Mouse (Mus musculus) cerebellum, adult 11-12 months (tissue): Measurements from ENCODE around the gene Trim37.
"Not testable (repeated sequence)": the region's sequence is repeated elsewhere in the genome, so short reads cannot be mapped to it uniquely, and the experiment has no call there.

Experiments used
- DNase-seq: peaks from one replicate; pipeline ENCODE4 v3.0.0; 2022

The Trim37 gene

DNA sequence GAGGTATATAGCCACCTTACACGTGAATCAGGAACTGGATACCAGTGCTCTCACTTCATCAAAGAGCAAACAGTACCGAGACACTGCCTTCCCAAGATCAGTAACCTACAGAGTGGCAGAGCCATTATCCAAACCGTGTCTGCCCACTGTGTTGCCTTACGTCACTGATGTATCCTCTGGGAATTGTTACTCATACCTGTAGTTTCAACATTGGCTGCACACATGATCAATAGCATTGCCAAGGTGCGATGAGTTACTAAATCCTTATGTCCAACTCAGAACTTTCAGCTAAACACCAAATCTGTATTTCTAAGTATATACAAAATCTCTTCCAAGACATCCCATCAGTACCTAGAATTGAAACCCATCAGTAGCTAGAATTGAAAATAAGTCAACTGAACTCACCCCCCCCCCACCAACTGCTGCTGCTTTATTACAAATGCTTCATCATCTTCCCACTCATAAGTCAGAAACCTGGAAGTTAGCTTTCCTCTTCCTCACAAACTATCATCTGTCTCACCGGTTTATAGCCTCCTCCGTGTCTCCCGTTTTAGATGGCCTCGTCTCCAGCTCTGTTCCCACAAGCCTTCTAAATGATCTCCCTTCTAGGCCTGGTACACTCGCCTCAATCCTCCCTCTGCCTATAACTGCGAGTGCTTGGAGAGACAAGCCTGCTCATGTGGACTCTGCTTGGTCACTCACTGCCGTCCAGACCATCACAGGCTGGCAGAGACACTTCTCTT is 108.0 kb downstream of the Trim37 start:
- no peak for DNase-seq

DNA sequence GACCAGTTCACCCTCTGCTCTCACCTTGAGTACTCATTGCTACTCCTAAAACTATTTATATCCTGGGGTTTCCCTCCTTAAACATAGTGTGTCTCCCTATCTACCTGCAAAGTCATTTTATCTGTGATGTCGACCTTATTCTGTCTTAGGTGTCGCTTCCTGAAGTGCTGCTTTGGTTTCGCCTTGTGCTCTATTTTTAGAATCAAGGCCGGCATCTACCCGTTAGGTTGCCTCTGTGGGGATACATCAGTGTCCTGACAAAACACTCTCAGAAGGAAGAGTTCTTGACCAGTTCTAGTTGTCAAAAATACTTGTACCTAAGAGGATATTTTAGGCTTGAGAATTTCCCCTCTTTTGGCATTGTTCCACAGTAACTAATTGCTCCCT is 108.6 kb downstream of the Trim37 start:
- DNase-seq: no peak

DNA sequence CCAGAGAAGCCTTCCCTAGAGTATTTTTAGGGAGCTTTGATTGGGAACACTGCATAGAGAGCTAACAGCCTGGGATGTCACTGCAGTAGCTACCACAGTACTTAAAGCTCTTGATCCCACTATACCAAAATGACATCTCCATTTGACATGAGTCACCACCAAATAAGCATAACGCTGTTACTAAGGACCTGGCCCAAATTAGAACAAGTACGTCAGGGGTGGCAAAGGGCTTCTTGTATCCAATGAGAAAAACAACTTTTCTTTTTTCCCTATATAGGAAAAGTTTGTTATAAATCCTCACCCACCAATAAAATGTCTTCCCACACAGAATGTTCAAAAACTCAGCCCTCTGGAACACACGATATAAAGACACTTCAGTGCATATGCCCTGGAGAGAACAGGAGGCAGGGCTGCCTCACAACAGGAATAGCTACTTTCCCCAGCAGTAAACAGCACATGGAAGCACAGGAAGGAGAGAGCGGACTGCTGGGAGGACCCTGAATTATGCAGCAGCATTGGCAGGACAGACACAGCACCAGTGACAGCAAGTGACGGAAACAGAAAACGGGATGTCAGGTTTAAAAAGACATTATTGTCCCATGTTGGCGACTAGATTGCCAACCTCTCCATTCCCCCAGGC is 112.1 kb downstream of the Trim37 start:
- no peak for DNase-seq

DNA sequence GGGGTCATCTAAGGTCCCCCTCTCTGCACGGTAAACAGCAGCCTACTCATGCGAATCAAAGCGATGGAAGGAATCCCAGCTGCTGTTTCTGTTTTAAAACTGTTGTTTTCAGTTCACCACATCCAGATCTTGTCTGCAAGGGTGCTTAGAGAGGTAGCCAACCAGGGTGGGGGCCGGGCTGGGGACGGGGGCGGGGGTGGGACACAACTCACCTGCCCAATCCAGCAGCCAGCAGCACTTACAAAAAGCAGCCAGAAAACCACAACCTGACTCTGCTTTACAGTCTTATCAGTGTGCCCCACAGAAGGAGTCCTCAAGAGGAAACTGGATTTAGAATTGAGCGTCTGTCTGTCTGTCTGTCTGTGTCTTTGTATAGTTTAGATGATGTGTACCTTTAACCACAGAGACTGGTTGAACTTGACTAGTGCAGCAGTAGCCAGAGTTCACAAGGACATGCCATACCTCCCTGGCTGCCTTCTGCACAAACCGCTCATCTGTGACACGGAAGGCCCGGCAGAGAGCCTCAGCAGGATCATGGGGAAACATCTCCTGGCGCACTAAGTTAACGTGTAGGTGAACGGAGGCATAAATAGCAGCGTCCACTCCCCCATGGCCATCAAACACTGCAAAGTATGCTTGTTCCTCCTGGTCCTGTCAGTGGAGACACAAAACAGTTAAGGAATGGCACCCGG is 113.4 kb downstream of the Trim37 start:
- DNase-seq: no peak

DNA sequence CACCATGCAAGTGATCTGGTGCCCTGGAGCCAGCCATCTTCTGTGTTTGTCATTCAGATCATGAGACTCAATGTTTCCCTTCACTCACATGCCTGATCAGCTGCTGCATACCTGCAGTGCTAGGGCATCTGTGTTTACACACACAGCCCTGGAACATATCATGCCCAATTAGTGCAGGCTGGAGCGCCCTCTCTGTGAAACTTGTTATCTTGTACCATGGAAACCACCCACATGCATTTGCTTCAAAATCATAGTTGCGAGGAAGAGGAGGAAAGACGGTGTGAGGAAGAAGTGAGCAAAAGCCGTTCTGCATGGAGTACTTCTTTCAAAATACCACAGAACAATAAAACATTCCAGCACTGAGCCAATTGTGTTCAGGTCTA is 113.9 kb downstream of the Trim37 start:
- DNase-seq: no peak

DNA sequence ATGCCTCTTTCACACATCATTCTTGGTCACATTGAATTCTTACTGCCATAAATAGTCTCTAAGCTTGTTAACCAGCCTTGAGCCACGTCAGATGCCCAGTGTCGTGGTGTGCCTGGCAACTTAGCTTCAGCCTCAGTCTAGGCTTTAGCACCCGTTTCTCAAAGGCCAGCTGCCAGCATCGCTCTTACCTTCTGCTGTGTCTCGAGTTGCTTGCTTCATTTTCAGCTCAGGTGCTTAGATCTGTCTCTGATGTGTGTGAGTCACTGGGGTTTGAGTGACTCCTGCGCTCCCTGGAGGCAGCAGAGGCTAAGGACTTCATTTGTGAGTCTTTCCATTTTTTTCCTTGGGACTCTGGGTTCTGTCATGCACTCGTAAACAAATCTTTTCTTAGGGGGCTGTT is 114.4 kb downstream of the Trim37 start:
- no peak for DNase-seq

DNA sequence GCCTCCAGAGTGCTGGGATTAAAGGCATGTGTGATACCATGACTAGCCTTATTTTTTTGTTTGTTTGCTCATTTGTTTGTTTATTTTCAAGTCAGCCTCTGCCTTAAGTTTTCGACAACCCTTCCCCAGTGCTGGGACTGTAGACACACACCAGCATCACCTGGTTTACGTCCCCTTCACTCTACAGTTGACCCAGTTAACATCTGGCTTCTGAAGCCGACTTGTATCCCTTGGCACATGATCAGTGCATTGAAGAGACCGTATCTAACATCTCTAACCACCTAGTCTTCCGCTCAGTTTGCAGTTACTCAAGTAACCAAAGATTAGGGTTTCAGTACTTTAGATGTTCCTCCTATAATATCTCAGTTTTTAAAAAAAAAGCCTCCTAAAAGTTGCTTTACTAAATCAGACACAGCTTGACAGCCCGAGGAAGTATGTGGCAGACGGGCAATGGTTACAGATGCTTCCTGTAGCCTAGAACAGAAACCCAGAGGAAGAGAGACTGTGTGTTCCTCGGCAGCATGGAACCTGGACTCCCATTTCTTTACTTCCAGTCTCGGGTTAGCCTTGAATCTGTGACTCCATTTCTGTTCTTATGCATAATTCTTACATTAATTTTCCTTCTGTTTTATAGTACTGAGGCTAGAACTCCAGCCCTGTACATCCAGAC is 118.4 kb downstream of the Trim37 start:
- DNase-seq: no peak

DNA sequence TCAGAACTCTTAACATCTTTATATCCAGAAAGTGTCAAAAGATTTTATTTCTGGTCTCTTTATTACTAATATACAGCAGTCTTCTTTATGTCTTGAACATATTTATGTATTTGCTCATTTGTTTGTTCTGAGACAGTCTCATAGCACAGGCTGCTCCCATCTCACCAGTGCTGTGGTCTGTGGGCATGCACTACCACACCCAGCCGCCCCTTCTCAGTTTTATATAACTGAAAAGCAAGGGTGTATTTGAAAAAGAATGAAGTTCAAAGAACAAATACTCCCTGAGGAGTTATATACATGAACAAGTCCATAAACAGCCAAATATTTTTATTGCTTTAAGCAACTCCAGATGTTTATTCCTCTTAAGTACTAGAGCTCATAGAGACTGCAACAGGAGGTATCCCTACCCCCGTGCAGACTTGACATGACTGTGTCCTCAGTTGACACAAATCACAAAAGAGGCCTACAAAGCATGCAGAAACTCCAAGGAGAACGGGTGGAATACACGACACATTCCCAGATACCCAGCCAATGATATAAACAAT is 119.3 kb downstream of the Trim37 start:
- no peak for DNase-seq

DNA sequence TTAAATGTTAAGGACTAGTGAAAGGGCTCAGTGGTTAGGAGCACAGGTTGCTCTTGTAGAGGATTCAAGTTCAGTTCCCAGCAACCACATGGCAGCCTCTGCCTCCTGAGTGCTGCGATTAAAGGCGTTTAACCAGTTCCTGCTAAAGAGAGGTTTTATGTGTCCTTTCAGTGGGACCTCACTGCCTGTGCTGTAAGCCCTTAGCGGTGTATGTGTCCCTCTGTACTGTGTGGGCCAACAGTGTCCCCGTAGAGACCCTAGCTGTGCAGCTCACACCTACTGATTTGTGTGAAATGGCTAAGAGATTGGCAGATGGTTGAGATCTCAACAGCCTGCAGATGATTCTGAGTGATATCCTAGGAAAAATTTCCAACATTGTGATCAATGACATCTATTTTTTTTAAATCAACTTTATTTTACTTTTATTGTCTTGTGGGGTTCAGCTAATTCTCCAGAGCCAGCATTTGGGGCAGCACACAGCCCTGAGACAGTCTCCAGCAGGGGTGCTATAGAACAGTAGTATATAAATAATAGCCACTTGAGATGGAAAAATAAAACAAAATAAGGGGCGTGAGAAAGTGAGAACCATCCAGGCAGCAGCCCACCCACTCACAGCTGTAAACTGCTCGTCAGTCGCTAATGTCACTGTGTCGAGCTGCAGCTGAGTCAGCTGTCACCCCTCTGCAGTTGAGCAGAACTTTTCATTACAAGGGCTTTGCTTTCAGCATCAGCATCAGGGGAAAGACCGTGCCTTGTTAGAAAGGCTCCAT is 120.0 kb downstream of the Trim37 start:
- DNase-seq: no peak

DNA sequence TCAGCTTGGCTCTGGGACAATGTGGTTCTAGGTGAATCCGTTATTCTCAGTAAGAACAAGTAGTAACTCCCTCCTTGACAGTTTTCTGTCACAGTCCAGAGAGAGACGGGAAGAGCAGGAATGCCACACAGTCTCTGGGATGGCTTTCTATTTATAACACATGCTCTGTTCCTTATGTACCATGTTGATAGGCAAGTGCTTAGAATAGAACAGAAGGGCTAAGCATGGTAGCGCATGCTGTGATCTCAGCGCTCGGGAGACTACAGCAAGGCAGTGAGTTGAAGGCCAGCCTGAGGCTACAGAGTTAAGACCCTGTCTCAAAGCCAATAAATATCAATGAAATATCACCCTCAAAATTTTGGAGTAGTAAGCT is 120.6 kb downstream of the Trim37 start:
- no peak for DNase-seq

DNA sequence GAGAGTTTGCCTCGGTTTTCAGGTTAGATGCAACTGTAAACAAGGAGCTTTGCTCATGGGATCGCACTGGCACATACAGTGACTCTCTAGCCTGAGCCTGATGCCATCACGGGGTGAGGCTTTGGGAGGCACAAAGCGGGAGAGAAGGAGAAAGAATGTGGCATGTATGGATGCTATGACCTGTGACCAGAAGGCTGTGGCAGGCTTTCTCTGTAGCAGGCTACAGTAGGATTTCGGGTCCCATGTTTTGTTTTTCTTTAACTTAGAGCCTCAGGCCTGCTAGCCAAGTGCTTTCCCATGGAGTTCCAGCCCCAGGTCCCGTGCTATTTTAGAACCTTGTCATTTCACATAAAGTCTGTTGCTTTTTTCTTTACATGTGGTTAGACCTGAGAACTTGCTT is 123.3 kb downstream of the Trim37 start:
- no peak for DNase-seq

DNA sequence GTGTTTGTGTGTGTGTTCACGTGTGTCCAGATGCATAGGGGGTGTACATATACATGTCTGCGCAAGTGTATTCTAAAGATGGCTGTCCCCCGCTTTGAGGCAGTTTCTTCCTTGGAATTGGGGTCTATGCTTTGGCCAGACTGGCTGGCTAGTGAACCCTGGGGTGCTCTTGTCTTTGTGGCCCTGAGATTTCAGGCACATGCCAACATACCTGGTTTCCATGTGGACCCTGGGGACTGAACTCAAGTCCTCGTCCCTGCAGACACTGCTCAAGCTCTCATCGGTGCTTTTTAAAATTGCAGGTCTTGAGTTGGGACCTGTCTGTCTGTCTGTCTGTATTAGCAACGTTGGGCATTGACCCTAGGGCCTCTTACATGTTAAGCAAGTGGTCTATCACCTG is 126.4 kb downstream of the Trim37 start:
- DNase-seq: no peak

DNA sequence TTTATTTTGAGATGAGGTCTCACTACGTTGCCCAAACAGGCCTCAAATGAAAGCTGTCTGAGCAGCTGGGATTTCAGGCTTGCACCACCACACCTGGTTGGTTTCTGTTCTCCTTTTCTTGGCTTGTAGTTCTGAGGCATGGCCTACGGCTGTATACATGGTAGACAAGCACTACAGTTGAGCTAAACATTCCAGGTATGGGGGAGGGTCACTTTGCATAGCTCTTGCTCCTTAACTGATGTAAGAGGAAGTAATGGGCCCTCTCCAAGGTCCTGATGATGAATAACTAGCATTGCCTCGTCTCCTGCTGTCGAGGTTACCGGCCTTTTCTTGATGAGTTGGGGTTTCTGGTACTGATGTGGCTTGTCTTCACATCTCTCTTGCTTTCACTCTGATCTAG is 127.3 kb downstream of the Trim37 start:
- no peak for DNase-seq

DNA sequence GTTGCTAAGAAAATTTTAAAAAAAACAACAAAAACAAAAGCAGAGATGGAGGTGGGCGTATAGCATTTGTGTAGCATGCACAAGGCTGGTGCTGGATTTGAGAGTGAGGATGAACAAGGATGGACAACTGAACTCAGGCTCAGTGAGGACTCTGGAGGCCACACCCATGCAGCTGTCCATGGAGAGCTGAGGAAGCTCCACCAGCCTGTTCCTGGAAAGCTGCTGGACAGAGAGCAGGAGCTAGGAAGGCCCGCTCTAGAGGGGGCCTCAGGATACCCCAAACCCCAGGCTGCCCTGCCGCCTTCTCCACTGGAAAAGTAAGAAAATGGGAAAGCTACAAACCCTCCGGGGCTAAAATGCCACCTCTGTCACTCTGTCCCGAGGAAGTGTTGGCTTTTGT is 130.4 kb downstream of the Trim37 start:
- DNase-seq: no peak

DNA sequence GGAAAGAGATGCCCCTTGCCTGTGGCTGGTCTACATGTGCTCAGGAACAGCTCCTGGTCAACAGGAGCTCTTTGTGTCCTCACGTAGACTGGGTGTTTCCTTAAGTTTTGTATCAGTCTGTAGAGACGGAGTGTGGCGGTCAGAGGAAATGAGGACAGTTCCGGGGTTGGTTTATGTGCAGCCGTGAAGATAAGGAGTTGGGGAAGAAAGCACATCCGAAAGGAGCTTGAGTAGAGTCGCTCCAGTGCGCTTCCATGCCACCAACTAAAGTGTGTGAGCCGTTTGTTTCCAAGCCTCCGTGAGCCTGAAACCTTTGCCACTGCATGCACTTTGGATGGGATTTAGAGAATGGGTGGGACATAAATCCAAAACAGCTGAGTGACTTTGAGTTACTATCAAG is 132.9 kb downstream of the Trim37 start:
- DNase-seq: no peak

DNA sequence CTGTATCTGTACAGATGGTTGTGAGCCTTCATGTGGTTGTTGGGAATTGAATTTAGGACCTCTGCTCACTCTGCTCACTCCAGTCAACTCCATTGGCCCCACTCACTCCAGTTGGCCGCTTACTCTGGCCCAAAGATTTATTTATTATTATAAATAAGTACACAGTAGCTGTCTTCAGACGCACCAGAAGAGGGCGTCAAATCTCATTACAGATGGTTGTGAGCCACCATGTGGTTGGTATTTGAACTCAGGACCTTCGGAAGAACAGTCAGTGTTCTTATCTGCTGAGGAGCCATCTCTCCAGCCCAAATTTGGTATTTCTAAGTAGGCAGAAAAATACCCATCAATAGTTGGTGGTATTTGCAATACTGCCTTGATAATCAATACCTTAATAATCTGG is 134.8 kb downstream of the Trim37 start:
- DNase-seq: not testable (repeated sequence)

DNA sequence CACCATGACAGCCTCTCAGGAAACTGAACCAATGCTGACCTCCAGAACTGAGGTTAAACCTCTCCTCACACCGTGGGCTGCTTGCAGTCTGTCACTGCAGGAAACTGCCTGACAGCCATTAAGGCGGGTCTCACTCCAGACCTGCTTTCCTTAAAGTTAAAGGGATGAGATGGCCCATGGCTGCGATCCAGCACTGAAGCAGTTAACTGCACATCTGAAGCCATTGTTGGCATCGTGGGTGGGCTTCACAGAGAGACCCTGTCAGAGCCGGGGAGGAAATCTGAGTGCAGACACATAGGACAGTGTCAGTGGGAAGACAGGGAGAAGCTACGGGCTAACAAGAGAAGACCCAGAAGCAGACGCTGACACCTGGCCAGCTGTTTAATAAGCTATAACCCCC is 137.1 kb downstream of the Trim37 start:
- DNase-seq: no peak

DNA sequence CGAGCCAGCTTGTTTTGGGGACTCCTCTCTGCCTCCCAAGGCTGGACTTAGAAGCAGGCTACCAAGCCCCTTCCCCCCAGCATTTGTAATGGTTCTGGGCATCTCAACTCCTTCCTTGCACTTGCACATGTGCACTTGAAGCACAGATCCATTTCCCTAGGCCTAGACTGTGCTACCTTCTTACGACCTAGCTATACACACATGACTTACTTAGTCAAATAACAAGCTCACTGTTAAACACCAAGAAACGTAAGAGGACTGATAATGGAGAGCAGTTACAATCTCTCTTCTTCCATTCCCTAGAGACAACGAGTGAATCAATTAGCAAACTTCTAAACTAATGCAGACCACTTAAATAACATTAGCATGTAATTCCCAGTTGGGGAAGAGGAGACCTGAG is 139.4 kb downstream of the Trim37 start:
- no peak for DNase-seq

DNA sequence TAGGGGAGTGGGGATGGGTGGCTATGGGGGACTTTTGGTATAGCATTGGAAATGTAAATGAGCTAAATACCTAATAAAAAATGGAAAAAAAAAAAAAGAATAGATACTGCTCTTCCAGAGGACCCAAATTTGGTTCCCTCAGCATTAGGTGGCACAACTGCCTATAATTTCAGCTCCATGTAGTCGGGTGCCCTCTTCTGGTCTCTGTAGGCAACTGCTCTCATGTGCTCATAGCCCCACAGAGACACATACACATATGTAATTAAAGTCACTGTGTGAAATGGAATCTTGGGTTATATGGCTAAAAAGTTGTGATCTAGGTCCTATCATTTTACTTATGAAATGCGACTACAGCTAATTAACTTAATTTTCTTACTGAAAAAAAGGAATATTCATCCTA is 141.9 kb downstream of the Trim37 start:
- DNase-seq: no peak
